Mouse (Mus musculus): Measurements from ENCODE around the gene Krtcap3. TPM values are rescaled to one million over a fixed set of nuclear protein-coding genes. Genes with fewer than 3 reads are reported as not detected.

Krtcap3 gene
- polyA plus RNA-seq, 1 experiment from 2014 or later = 3.0 TPM

DNA sequence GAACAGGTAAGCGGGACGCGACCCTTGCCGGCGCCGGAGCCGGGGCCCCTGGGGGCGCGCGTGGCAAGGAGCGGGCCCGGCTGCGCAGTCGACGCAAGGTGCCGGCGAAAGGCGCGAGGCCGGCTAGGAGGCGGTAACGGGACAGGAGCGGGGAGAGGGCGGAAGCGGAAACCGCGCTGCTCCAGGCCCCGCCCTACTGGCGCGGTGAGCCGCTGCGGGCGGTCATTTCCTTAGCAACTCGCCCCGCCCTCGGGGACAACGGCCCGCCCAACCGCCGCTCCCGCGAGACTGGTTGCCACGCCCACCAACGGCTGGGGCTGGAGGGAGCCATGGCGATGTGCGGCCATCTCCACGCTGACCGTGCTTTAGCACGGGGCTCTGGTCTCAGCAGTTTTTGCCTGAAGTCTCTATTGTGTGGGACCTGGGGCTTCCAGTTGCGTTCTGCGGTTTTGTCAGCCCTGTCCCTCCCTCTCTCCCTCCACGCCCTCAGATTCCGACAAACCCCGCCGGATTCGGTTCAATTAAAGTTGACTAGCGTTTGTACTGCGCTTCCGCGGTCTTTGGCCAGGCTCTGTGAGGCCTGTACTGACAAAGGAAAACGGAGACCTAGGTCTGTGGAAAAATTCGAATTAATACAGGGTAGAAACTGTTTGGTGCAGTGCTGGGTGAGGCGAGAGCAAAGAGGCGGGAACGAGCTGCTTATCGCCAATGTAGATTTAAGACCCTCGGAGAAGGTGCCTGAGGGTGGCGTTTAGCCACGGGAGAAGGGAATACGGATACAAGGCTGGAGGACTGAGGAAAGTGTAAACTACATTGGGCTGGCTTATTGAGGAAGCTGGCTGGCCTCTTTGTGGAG, 30.8 kb upstream of the Krtcap3 start, which contains the start of gene Ppm1g:
Ppm1g (minus strand) TSS at position 240 of the 856 bp plus-strand sequence.
- peak within 1 kb of the TSS; percentile 97 for H3K4me3 ChIP-seq
- H3K9ac ChIP-seq = peak within 1 kb of the TSS; percentile 96
- peaks cover 17% of the 10 kb centered on the region for H3K4me1 ChIP-seq (replicated peaks)
- no peaks in the 10 kb centered on the region for H3K36me3 ChIP-seq
- peak within 1 kb of the TSS; percentile 80 for H3K4me2 ChIP-seq
- H3K27me3 ChIP-seq = no peaks in the 10 kb centered on the region
- no peaks in the 10 kb centered on the region for H3K9me3 ChIP-seq (replicated peaks)
- under 1% methylated on average over 70 of the region's 70 CpGs for WGBS
- peak; percentile 97 for ATAC-seq (replicated peaks; ENCODE audit: insufficient number of reproducible peaks, insufficient read depth, low FRiP score, low read depth)
- H3K27ac ChIP-seq = peak within 1 kb of the TSS; percentile 93

DNA sequence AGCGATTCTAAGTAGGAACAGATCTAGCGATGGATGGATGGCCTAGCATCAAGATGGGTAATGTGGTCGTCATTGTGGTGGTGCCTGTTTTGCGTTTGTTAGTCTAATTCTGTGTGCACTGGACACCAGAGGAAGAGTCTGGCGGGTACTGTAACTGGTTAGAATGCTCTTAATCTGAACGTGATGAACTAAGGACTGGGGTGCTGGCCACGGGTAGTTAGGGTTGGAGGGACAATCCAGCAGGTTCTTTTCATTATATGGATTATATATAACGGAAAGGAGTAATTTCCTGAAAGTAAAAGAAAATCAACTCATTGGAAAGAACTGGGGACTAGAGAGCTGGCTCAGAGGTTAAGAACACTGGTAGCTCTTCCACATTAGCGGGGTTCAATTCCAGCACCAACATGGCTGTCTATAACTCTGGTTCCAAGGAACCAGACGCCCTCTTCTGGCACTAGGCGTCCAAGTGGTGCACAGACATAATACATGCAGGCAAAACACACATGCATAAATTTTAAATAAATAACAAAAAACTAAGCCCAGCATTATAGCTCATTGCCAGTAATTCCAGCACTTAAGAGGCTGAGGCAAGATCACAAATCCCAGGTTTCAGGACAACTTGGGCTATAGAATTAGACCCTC, 30.1 kb upstream of the Krtcap3 start:
- peaks cover 17% of the 10 kb centered on the region for H3K4me1 ChIP-seq (replicated peaks)
- H3K4me3 ChIP-seq = peak overlapping the region; percentile 97
- ATAC-seq (replicated peaks; ENCODE audit: insufficient number of reproducible peaks, insufficient read depth, low FRiP score, low read depth) = no peak
- peak overlapping the region; percentile 96 for H3K9ac ChIP-seq
- no peaks in the 10 kb centered on the region for H3K36me3 ChIP-seq
- WGBS = 18% methylated on average over 11 of the region's 11 CpGs
- H3K4me2 ChIP-seq = peak overlapping the region; percentile 80
- no peaks in the 10 kb centered on the region for H3K27me3 ChIP-seq
- peak overlapping the region; percentile 85 for H3K27ac ChIP-seq
- H3K9me3 ChIP-seq (replicated peaks) = no peaks in the 10 kb centered on the region

DNA sequence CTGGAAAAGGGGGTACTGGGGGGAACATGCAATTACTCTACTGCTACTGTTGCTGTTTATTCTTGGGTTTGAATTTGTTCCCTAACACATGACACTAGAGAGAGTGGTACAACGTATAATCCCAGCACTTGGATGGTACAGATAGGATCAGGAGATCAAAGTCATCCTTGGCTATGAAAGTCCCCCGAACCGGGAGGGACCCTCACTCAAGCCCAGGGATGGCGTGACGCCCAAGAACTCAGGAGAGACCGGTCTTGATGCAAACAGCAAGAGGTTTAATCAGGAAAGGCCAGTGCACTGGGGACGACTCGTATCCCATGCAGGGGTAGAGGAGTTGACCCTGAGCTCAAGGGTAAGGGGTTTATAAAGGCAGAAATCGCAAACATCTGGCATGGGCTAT, 28.8 kb upstream of the Krtcap3 start:
- Histone ChIP-seq H3K4me3 (no peak overlapping the region), H3K4me2 (no peak overlapping the region), H3K4me1 (replicated peaks) (peaks cover 17% of the 10 kb centered on the region), H3K36me3 (no peaks in the 10 kb centered on the region), H3K27me3 (no peaks in the 10 kb centered on the region), H3K27ac (no peak overlapping the region), H3K9ac (no peak overlapping the region), H3K9me3 (replicated peaks) (no peaks in the 10 kb centered on the region)
- 88% methylated on average over 9 of the region's 9 CpGs for WGBS
- no peak for ATAC-seq (replicated peaks; ENCODE audit: insufficient number of reproducible peaks, insufficient read depth, low FRiP score, low read depth)

DNA sequence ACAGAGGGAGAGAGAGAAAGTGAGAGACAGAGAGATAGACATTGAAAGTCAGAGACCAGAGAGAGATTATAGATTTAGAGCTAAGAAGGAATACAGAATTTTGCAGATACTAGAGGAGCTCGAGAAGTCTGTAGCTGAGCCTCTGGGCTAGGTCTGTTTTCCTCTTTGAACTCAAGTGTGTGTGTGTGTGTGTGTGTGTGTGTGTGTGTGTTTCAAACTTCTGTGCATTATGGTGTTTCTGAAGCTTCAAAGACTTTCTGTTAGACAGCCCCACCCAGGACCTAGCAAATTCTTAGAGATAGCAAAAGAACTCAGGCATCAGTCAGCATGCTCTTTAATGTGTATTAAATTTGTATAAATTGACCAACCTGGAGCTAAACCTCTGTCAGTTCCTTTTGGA, 24.9 kb upstream of the Krtcap3 start:
- ATAC-seq (replicated peaks; ENCODE audit: insufficient number of reproducible peaks, insufficient read depth, low FRiP score, low read depth) = no peak
- no peak overlapping the region for H3K9ac ChIP-seq
- no peaks in the 10 kb centered on the region for H3K27me3 ChIP-seq
- no peak overlapping the region for H3K27ac ChIP-seq
- no peaks in the 10 kb centered on the region for H3K4me1 ChIP-seq (replicated peaks)
- H3K9me3 ChIP-seq (replicated peaks) = no peaks in the 10 kb centered on the region
- 68% methylated on average over 1 of the region's 1 CpGs for WGBS
- no peaks in the 10 kb centered on the region for H3K36me3 ChIP-seq
- H3K4me2 ChIP-seq = no peak overlapping the region
- H3K4me3 ChIP-seq = no peak overlapping the region

DNA sequence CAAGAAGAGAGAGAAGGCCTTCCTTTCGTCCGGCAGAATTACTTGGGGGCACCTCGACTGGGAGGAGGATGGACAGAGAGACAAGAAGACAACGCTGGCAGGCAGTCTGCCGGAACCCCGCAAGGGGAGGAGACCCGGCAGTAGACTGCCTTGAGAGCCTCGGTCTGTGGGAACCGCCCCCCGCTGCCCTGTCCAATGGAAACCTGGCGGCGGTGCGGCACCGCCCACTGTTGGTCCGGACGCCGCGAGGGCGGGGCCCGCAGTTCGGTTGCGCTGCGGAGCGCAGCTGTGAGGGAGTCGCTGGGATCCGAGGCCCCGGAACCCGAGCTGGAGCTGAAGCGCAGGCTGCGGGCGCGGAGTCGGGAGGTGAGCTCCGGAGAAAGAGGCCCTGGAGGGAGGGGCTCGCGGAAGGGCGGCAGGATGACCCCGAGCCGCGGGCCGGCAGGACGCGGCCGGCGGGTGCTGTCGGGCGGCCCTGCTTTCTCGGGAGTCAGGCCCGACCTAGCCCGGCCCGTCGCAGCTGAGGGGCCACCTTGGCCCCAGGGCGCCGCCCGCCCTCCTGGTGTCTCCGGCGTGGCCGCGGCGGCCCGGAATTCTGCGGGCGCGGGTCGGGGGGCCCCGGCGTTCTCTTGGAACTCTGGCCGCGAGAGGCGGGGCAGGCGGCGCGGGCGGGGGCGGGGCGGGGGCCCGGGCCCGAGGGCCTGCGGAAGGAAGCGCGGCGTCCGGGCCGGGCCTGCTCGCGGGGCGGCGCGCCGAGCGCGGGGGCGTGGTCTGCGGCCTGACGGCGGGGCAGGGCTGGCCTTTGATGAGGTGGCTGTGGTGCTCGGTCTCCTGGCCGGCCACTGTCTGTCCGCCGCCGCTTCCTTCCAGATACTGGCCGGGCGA, 10.6 kb upstream of the Krtcap3 start, which contains the start of the genes Nrbp1 and Gm9970:
Nrbp1 (plus strand) TSS at position 228 of the 885 bp plus-strand sequence.
Gm9970 (minus strand) TSS at position 596 of the 885 bp plus-strand sequence.
- 1% methylated on average over 102 of the region's 103 CpGs for WGBS
- peak; percentile 98 for ATAC-seq (replicated peaks; ENCODE audit: insufficient number of reproducible peaks, insufficient read depth, low FRiP score, low read depth)

DNA sequence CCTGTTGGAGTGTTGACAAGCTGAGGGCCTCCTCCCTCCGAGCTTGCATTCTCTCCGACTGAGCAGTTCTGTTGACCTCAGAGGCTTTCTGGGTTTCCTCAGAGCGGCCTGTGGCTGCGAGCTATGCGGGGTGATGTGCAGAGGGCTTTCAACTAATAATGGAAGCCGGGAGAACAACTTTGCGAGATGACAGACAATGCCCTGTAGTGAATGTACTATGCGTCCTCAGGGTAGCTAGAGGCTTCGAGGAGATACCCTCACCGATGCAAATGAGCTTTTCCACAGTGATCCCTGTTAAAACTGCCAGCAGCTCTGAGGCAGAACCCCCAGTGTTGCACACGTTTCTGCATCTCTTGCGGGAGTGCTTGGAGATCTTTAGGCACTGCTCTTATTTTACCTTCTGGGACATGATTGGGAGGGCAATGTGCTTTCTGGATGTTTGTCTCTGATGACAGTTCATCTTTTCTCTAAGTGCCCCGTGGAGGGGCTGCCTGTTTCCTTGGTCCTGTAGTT, 9.9 kb upstream of the Krtcap3 start:
- no peak for ATAC-seq (replicated peaks; ENCODE audit: insufficient number of reproducible peaks, insufficient read depth, low FRiP score, low read depth)
- WGBS = 0% methylated on average over 13 of the region's 13 CpGs
- Histone ChIP-seq H3K4me2 (peak overlapping the region; percentile 88), H3K27ac (peak overlapping the region; percentile 100), H3K9me3 (replicated peaks) (no peaks in the 10 kb centered on the region), H3K27me3 (no peaks in the 10 kb centered on the region), H3K4me3 (peak overlapping the region; percentile 100), H3K9ac (peak overlapping the region; percentile 100), H3K36me3 (peaks cover 30% of the 10 kb centered on the region), H3K4me1 (replicated peaks) (peaks cover 12% of the 10 kb centered on the region)

More for the DNA sequence above, 10.6 kb upstream of the Krtcap3 start, which contains the start of the genes Nrbp1 and Gm9970:
- Histone ChIP-seq H3K27ac (peak within 1 kb of the TSS; percentile 100), H3K4me3 (peak within 1 kb of the TSS; percentile 100), H3K4me1 (replicated peaks) (peaks cover 12% of the 10 kb centered on the region), H3K9ac (peak within 1 kb of the TSS; percentile 100), H3K4me2 (peak within 1 kb of the TSS; percentile 88), H3K27me3 (no peaks in the 10 kb centered on the region), H3K9me3 (replicated peaks) (no peaks in the 10 kb centered on the region), H3K36me3 (peaks cover 23% of the 10 kb centered on the region)

DNA sequence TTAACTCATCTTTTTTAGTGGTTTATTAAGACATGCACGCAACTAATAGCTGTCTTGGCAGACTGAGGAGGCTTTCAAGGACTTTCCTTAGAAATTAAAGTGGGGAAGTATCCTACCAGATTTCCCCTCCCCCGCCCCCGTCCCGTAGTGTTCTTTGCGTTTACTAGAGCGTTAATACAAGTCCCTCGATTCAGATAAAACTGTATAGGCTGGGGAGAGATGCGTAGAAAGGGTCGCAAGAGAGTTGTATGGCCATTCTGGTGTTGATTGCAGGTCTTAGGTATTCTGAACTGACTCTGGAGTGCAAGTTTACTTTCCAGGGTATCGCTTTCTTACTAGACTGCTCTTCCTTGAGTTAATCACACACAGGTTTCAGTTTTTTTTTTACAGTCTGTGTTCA, 9.3 kb upstream of the Krtcap3 start:
- Histone ChIP-seq H3K4me1 (replicated peaks) (peaks cover 12% of the 10 kb centered on the region), H3K4me3 (peak overlapping the region; percentile 100), H3K9me3 (replicated peaks) (no peaks in the 10 kb centered on the region), H3K27me3 (no peaks in the 10 kb centered on the region), H3K4me2 (peak overlapping the region; percentile 88), H3K36me3 (peaks cover 30% of the 10 kb centered on the region), H3K9ac (peak overlapping the region; percentile 100), H3K27ac (peak overlapping the region; percentile 100)
- ATAC-seq (replicated peaks; ENCODE audit: insufficient number of reproducible peaks, insufficient read depth, low FRiP score, low read depth) = no peak
- 21% methylated on average over 10 of the region's 10 CpGs for WGBS

DNA sequence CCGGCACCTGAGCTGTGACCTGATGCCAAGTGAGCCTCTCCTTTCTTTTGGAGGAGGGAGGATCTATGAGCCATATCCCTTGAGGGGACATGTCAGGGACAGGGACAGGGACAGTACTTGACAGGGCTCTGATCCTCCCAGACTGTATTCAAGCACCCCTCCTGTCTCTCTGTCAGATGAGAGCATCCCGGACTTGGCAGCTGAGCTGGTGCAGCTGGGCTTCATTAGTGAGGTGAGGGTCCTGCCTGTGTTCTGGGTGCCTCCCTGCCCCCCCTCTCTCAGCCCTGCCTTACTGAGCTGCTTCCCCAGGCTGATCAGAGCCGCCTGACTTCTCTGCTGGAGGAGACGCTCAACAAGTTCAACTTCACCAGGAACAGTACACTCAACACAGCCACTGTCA, 775 bp upstream of the Krtcap3 start:
- Histone ChIP-seq H3K9ac (no peak overlapping the region), H3K9me3 (replicated peaks) (no peaks in the 10 kb centered on the region), H3K27ac (no peak overlapping the region), H3K4me1 (replicated peaks) (peaks cover 31% of the 10 kb centered on the region), H3K4me3 (no peak overlapping the region), H3K27me3 (no peaks in the 10 kb centered on the region), H3K4me2 (no peak overlapping the region), H3K36me3 (peaks cover 49% of the 10 kb centered on the region)
- no peak for ATAC-seq (replicated peaks; ENCODE audit: insufficient number of reproducible peaks, insufficient read depth, low FRiP score, low read depth)
- WGBS = 61% methylated on average over 4 of the region's 4 CpGs

DNA sequence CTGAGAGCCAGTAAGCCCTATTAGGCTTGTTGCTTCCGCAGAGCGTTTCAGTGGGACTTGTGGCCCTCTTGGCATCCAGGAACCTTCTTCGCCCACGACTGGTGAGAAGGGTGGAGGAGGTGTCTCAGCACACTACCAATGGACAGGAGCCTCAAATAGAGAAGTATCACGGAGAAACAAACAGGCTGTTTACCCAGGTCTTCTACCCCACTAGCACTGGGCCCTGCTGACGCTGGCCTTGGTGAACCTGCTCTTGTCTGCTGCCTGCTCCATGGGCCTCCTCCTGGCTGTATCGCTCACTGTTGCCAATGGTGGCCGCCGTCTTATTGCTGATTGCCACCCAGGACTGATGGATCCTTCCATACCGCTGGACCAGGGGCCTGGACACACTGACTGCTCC, 660 bp downstream of the Krtcap3 start:
- Histone ChIP-seq H3K9me3 (replicated peaks) (no peaks in the 10 kb centered on the region), H3K27me3 (no peaks in the 10 kb centered on the region), H3K9ac (0 out of 2 replicates have a peak overlapping the region, but pooled peaks have one; percentile 42), H3K4me3 (peak overlapping the region; percentile 38), H3K27ac (no peak overlapping the region), H3K4me2 (peak overlapping the region; percentile 65), H3K4me1 (replicated peaks) (peaks cover 31% of the 10 kb centered on the region), H3K36me3 (peaks cover 45% of the 10 kb centered on the region)
- WGBS = 57% methylated on average over 10 of the region's 10 CpGs
- no peak for ATAC-seq (replicated peaks; ENCODE audit: insufficient number of reproducible peaks, insufficient read depth, low FRiP score, low read depth)

DNA sequence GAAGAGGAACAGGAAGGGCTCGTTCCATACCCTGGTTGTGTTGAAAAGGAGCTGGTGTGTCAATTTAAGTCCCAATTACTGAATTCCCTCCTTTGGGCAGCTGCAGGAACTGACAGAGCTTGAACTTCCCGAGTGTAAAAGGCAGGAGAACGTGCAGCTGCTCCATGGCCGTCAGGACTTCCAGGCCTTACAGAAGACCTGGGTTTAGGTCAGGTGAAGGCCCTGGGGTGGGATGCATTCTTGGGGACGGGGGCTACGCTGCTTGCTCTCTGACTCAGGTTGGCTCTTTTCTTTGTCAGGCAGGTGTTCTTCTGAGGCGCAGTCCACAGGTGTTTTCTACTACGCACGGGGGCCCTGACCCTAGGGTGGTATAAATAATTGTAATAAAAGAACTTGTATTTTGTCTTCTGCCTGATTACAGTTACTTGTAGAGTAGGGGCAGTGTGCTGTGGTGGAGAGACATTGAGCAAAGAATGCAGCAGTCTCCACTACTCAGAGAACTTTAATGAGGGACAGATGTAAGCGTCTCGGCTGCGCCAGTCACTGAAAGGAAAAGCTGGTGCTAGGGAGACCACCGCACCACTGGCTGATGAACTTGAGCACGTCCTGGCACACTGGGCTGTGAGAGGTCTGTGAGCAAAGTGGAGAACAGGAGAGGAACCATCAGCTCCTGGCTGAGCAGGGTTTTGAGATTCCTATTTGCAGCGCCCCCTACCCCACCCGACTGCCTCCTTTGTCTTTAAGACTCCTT, 1.5 kb downstream of the Krtcap3 start:
- Histone ChIP-seq H3K27me3 (no peaks in the 10 kb centered on the region), H3K36me3 (peaks cover 44% of the 10 kb centered on the region), H3K27ac (no peak overlapping the region), H3K4me2 (no peak overlapping the region), H3K4me1 (replicated peaks) (peaks cover 31% of the 10 kb centered on the region), H3K9ac (no peak overlapping the region), H3K4me3 (no peak overlapping the region), H3K9me3 (replicated peaks) (no peaks in the 10 kb centered on the region)
- no peak for ATAC-seq (replicated peaks; ENCODE audit: insufficient number of reproducible peaks, insufficient read depth, low FRiP score, low read depth)
- whole genome bisulfite sequencing = 83% methylated on average over 16 of the region's 16 CpGs
